Mouse (Mus musculus) liver, embryonic 15.5 days (tissue): Measurements from ENCODE around the gene Gm20481. TPM values are rescaled to one million over a fixed set of nuclear protein-coding genes. Genes with fewer than 3 reads are reported as not detected.

Experiments
- ATAC-seq: fragments of 200-750 bp; cut with Nextera tagmentation; 2 replicates; pipeline ENCODE4 v1.8.0; 2017; ENCODE audit warnings: moderate number of reproducible peaks, mild to moderate bottlenecking, moderate library complexity; ENCODE audit not compliant: insufficient read depth
- H3K27ac ChIP-seq: fragments of 300-500 bp; sonication (generic); replicated peaks from 2 replicates; pipeline ENCODE4 v1.5.1; 2015; ENCODE audit warnings: mild to moderate bottlenecking, inconsistent platforms
- H3K27me3 ChIP-seq: fragments of 300-500 bp; sonication (generic); 2 replicates; pipeline ENCODE4 v1.6.1; 2015; ENCODE audit warnings: mild to moderate bottlenecking, inconsistent platforms
- H3K36me3 ChIP-seq: fragments of 300-500 bp; sonication (generic); replicated peaks from 2 replicates; pipeline ENCODE4 v1.6.1; 2015; ENCODE audit warnings: moderate library complexity, mild to moderate bottlenecking, inconsistent platforms
- H3K4me1 ChIP-seq: fragments of 300-500 bp; sonication (generic); replicated peaks from 2 replicates; pipeline ENCODE4 v1.6.1; 2015; ENCODE audit warnings: inconsistent platforms
- H3K4me2 ChIP-seq: fragments of 300-500 bp; sonication (generic); 2 replicates; pipeline ENCODE4 v1.6.1; 2015; ENCODE audit warnings: moderate library complexity, mild to moderate bottlenecking, inconsistent platforms
- H3K4me3 ChIP-seq: fragments of 300-500 bp; sonication (generic); replicated peaks from 2 replicates; pipeline ENCODE4 v1.5.1; 2015; ENCODE audit warnings: mild to moderate bottlenecking, inconsistent platforms
- H3K9ac ChIP-seq: fragments of 300-500 bp; sonication (generic); 2 replicates; pipeline ENCODE4 v1.6.1; 2015; ENCODE audit warnings: moderate library complexity, mild to moderate bottlenecking, inconsistent platforms
- H3K9me3 ChIP-seq: fragments of 300-500 bp; sonication (generic); replicated peaks from 2 replicates; pipeline ENCODE4 v1.6.1; 2016; ENCODE audit warnings: inconsistent platforms
- WGBS: fragments of 180-500 bp; shearing (Covaris S2); methylation state at CpG from one replicate; pipeline ENCODE4 v1.1.7; 2015; ENCODE audit warnings: mixed read lengths; ENCODE audit not compliant: insufficient replicate concordance; 5-methylcytosine and 5-hydroxymethylcytosine counted together
- polyA plus RNA-seq: library from polyadenylated mRNA; unstranded; fragments of >200 nt; fragmentation: Nextera tagmentation; extraction: Ambion mirVana; gene quantifications from 2 replicates; pipeline ENCODE4 v1.2.1, GENCODE M21; 2015

Gm20481 gene
- polyA plus RNA-seq, 1 experiment from 2014 or later: not detected

DNA sequence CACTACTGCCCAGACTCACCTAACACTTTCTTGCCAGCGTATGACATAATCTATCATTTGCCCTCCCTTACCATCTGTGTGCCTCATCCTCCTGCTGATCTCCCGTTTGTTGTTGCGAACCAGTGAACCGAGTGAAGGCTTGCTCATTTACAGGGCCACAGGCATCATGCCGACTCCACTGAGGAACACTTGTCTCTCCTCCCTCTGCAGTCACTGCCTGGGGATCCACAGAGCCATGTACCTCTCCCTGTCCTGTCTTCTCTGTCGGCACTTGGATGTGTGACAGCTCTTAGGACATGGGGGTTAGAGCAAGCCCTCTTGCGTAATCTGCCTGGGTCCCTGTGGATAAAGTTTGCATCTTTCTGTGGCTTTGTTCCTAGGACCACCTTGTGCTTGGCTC is 39.9 kb downstream of the Gm20481 start:
- no peaks in the 10 kb centered on the region for H3K9me3 ChIP-seq
- H3K4me1 ChIP-seq: peaks cover 4% of the 10 kb centered on the region
- peaks cover 98% of the 10 kb centered on the region for H3K36me3 ChIP-seq
- no peak overlapping the region for H3K9ac ChIP-seq
- H3K4me3 ChIP-seq: no peak overlapping the region
- no peak overlapping the region for H3K27ac ChIP-seq
- H3K4me2 ChIP-seq: no peak overlapping the region
- no peak for ATAC-seq
- 82% methylated on average over 7 of the region's 7 CpGs for WGBS
- no peaks in the 10 kb centered on the region for H3K27me3 ChIP-seq

DNA sequence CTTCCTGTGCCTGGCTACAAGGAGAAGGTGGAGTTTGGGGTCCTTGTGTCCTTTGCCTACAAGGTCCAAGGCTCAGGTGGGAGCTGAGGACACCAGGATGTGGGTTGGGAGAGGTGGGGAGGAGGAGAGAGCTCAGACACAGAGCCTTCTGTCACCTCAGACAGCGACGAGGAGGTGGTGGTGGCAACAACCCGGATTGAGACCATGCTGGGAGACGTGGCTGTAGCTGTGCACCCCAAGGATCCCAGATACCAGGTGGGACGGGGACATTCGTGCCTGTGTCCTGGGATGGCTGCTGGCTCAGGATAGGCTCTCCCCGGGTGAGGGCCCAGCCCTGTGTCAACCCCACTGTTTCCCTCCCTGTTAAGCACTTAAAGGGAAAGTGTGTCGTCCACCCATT is 41.7 kb downstream of the Gm20481 start:
- no peak for ATAC-seq
- Histone ChIP-seq H3K4me1 (peaks cover 3% of the 10 kb centered on the region), H3K27ac (no peak overlapping the region), H3K9me3 (no peaks in the 10 kb centered on the region), H3K4me2 (no peak overlapping the region), H3K4me3 (no peak overlapping the region), H3K36me3 (peaks cover 100% of the 10 kb centered on the region), H3K27me3 (no peaks in the 10 kb centered on the region), H3K9ac (no peak overlapping the region)
- 83% methylated on average over 8 of the region's 8 CpGs for WGBS

DNA sequence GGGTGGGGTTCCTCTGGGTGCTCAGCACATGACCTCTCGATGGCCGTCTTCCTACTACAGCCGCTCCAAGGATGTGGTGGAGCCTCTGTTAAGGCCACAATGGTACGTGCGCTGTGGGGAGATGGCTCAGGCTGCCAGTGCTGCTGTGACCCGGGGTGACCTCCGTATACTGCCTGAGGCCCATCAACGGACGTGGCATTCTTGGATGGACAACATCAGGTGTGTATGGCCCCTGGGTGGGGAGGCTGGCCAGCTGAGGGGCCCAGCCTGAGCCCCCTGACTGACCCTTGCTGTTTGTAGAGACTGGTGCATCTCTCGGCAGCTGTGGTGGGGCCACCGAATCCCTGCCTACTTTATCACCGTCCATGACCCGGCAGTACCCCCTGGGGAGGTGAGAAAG is 42.7 kb downstream of the Gm20481 start:
- H3K36me3 ChIP-seq: peaks cover 100% of the 10 kb centered on the region
- 82% methylated on average over 13 of the region's 13 CpGs for WGBS
- ATAC-seq: no peak
- no peak overlapping the region for H3K9ac ChIP-seq
- H3K27me3 ChIP-seq: no peaks in the 10 kb centered on the region
- H3K4me1 ChIP-seq: peaks cover 13% of the 10 kb centered on the region
- H3K4me3 ChIP-seq: no peak overlapping the region
- H3K4me2 ChIP-seq: no peak overlapping the region
- H3K27ac ChIP-seq: no peak overlapping the region
- no peaks in the 10 kb centered on the region for H3K9me3 ChIP-seq

DNA sequence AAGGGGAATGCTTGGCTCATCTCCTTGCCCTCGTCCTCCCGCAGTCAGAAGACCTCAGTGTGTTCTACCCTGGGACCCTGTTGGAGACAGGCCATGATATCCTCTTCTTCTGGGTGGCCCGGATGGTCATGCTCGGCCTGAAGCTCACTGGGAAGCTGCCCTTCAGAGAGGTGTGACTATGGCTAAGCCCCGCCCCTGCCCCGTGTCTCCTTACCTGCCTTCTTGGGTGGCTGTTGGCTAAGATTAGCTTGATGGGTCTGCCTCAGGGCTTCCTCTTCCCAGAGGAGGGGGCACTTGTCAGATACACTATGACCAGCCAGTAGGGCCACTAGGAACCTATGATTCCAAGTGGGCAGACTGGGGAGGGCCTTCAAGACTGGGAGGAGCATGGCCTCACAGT is 43.5 kb downstream of the Gm20481 start:
- Histone ChIP-seq H3K36me3 (peaks cover 93% of the 10 kb centered on the region), H3K4me1 (peaks cover 16% of the 10 kb centered on the region), H3K4me2 (no peak overlapping the region), H3K27ac (no peak overlapping the region), H3K4me3 (no peak overlapping the region), H3K9ac (no peak overlapping the region), H3K27me3 (no peaks in the 10 kb centered on the region), H3K9me3 (no peaks in the 10 kb centered on the region)
- ATAC-seq: no peak
- WGBS: 70% methylated on average over 6 of the region's 6 CpGs

DNA sequence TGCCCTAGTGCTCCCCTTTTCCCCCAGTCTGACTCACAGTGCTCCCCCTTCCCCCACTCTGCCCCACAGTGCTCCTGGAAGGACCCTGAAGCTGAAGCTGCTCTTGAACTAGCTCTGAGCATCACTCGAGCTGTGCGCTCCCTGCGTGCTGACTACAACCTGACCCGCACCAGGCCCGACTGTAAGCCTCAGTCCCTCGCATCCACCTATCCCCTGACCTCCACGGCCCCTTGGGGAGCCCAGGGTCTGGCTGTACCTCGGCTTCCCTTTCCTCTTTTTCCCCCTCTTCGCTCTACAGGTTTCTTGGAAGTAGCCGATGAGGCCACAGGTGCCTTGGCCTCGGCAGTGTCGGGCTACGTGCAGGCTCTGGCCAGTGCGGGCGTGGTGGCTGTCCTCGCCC is 45.6 kb downstream of the Gm20481 start:
- no peaks in the 10 kb centered on the region for H3K27me3 ChIP-seq
- 85% methylated on average over 16 of the region's 16 CpGs for WGBS
- H3K4me2 ChIP-seq: no peak overlapping the region
- H3K9me3 ChIP-seq: no peaks in the 10 kb centered on the region
- peaks cover 72% of the 10 kb centered on the region for H3K36me3 ChIP-seq
- no peak overlapping the region for H3K4me3 ChIP-seq
- H3K27ac ChIP-seq: no peak overlapping the region
- H3K4me1 ChIP-seq: peaks cover 19% of the 10 kb centered on the region
- no peak for ATAC-seq
- no peak overlapping the region for H3K9ac ChIP-seq

DNA sequence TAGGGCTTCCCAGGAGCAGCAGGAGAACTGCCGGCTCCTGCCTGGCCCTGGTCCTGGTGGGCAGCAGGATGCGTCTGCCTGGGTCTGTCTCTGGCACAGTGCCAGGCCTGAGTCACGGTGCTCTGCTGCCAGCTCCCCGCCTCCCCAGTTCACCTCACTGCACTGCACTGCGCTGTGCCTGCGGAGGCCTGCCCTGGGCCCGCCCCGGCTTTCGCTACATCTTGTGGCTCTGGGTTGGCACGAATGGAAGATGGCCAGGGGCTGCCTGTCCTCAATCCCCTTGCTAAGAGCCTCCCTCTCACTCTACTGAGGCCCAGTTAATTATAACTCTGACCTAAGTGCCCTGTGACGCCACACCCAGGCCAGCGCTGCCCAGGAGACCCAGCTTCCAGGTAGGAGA is 46.7 kb downstream of the Gm20481 start, which contains the start of gene Vwa7:
TSS of gene Vwa7 (plus strand) at position 204 of the 400 bp plus-strand sequence.
- H3K9ac ChIP-seq: no peak within 1 kb of the TSS
- WGBS: 77% methylated on average over 12 of the region's 12 CpGs
- H3K36me3 ChIP-seq: peaks cover 61% of the 10 kb centered on the region
- H3K4me2 ChIP-seq: no peak within 1 kb of the TSS
- H3K27ac ChIP-seq: no peak within 1 kb of the TSS
- no peaks in the 10 kb centered on the region for H3K9me3 ChIP-seq
- H3K4me1 ChIP-seq: peaks cover 27% of the 10 kb centered on the region
- H3K27me3 ChIP-seq: no peaks in the 10 kb centered on the region
- no peak for ATAC-seq
- H3K4me3 ChIP-seq: no peak within 1 kb of the TSS

DNA sequence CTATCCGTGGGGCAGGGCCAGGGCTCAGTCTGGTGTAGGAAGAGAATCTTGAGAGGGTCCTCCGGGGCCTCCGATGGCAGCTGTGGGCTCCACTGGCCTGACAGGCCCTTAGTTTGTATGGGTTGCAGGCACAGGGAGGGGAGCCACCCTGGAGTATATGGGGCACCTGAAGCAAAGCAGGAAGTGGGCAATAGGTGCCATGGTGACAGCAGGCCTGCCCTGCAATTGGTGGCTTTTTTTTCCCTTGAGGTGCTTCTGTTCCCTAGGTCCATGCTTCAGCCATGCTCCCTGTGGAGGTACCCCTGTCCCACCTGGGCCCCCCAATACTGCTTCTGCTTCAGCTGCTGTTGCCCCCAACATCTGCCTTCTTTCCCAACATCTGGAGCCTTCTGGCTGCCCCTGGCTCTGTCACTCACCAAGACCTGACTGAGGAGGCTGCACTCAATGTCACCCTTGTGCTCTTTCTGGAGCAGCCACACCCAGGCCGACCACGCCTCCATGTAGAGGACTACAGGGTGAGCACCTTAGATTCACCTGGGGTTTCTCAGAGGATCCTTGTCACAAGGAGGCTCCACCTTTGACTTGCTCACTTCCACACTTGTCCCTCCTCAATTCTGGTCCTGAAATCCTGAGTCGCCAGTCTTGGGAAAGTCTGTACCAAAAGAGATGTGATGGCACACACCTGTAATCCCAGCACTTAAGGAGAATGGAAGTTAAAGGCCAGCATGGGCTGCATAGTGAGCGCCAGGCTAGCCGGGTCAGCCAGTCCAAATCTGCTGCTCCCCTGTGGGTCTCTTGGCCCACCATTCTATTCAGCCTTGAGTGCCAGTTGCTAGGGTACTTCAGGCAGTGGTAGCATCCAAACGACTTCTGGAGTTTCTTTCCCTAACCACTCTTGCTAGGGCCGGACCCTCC is 47.3 kb downstream of the Gm20481 start:
- H3K27ac ChIP-seq: no peak overlapping the region
- peaks cover 54% of the 10 kb centered on the region for H3K36me3 ChIP-seq
- whole genome bisulfite sequencing: 75% methylated on average over 10 of the region's 10 CpGs
- H3K27me3 ChIP-seq: no peaks in the 10 kb centered on the region
- ATAC-seq: no peak
- H3K4me1 ChIP-seq: peaks cover 34% of the 10 kb centered on the region
- no peaks in the 10 kb centered on the region for H3K9me3 ChIP-seq
- H3K9ac ChIP-seq: no peak overlapping the region
- no peak overlapping the region for H3K4me3 ChIP-seq
- H3K4me2 ChIP-seq: no peak overlapping the region

DNA sequence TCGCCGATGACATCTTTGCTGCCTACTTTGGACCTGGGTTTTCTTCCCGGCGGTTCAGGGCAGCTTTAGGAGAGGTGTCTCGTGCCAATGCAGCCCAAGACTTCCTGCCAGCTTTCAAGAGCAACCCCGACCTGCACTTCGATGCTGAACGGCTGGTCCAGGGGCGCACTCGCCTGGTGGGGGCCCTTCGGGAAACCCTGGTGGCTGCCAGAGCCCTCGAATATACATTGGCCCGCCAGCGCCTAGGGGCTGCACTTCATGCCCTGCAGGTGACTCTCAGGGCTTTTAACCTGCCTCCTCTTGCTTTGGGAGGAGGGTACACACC is 48.0 kb downstream of the Gm20481 start:
- H3K27ac ChIP-seq: no peak overlapping the region
- peaks cover 40% of the 10 kb centered on the region for H3K4me1 ChIP-seq
- no peaks in the 10 kb centered on the region for H3K9me3 ChIP-seq
- no peak overlapping the region for H3K4me2 ChIP-seq
- H3K27me3 ChIP-seq: no peaks in the 10 kb centered on the region
- no peak overlapping the region for H3K9ac ChIP-seq
- H3K36me3 ChIP-seq: peaks cover 48% of the 10 kb centered on the region
- 72% methylated on average over 14 of the region's 14 CpGs for WGBS
- no peak for ATAC-seq
- H3K4me3 ChIP-seq: no peak overlapping the region

DNA sequence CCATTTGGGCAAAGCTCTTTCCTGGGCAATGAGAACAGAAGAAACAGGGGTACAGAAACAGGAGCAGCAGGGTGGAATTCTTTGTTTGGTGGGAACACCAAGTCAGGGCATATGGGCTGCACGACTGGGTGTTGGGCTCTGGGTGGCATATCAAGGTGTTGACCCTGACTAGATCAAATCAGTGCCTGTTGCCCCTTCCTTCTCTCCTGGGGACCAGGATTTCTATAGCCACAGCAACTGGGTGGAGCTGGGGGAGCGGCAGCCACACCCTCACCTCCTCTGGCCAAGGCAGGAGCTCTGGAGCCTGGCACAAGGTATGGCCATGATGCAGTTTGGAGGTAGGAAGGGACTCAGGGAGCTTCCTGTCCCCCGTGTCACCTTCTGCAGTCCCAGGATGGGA is 48.5 kb downstream of the Gm20481 start:
- no peak overlapping the region for H3K27ac ChIP-seq
- ATAC-seq: no peak
- H3K27me3 ChIP-seq: no peaks in the 10 kb centered on the region
- no peaks in the 10 kb centered on the region for H3K9me3 ChIP-seq
- no peak overlapping the region for H3K4me2 ChIP-seq
- 49% methylated on average over 3 of the region's 3 CpGs for WGBS
- H3K36me3 ChIP-seq: peaks cover 43% of the 10 kb centered on the region
- H3K4me1 ChIP-seq: peaks cover 45% of the 10 kb centered on the region
- H3K4me3 ChIP-seq: no peak overlapping the region
- H3K9ac ChIP-seq: no peak overlapping the region

DNA sequence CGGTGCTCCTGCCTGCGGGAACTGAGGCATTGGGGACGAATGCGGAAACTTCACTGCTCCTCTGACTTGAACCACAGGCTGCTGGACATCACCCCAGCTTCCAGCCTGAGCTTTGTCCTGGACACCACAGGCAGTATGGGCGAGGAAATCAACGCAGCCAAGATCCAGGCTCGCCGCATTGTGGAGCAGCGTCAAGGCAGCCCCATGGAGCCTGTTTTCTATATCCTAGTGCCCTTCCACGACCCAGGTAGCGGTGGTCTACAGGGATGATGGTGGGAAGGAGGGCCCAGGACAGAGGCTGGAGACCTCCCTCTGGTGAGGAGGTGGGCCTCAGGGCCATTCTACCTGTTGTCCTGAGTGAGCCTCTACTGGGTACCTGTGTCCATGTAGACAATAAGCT is 50.2 kb downstream of the Gm20481 start:
- no peak overlapping the region for H3K4me3 ChIP-seq
- H3K27ac ChIP-seq: no peak overlapping the region
- H3K9me3 ChIP-seq: no peaks in the 10 kb centered on the region
- H3K36me3 ChIP-seq: peaks cover 26% of the 10 kb centered on the region
- 83% methylated on average over 11 of the region's 11 CpGs for WGBS
- H3K27me3 ChIP-seq: no peaks in the 10 kb centered on the region
- no peak overlapping the region for H3K4me2 ChIP-seq
- no peak for ATAC-seq
- H3K9ac ChIP-seq: no peak overlapping the region
- peaks cover 62% of the 10 kb centered on the region for H3K4me1 ChIP-seq

DNA sequence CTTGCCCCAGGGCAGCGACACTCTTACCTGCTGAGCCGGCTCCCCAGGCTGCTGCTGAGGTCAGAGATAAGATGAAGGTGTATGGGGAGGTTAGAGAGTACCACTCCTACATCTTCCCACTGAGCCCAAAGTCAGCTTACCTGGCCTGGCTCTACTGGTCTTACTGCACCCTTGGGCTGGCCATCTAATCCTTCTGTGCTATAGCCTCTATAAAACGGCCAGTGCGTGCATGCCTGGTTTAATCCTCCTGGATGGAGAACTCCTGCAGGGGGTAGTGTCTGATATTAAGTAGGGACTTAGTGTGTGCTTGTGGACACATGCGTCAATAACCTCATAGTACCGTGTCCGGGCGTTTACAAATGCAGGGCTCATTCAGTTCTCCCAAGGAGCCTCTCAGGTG is 50.8 kb downstream of the Gm20481 start:
- ATAC-seq: no peak
- 76% methylated on average over 8 of the region's 8 CpGs for WGBS
- Histone ChIP-seq H3K4me3 (no peak overlapping the region), H3K36me3 (peaks cover 19% of the 10 kb centered on the region), H3K9me3 (no peaks in the 10 kb centered on the region), H3K4me2 (no peak overlapping the region), H3K27me3 (no peaks in the 10 kb centered on the region), H3K9ac (no peak overlapping the region), H3K4me1 (peaks cover 68% of the 10 kb centered on the region), H3K27ac (no peak overlapping the region)
